Mouse (Mus musculus) skeletal muscle tissue, adult 2 months (tissue): ENCODE data around the gene Gm5767.
A peak's percentile ranks its signal among the peaks of the same experiment; 100 is the strongest.

Experiments used
- DNase-seq: peaks from one replicate; pipeline ENCODE4 v3.0.0-alpha.2; 2012; ENCODE audit warnings: low read depth, low spot score

Gm5767 gene

DNA sequence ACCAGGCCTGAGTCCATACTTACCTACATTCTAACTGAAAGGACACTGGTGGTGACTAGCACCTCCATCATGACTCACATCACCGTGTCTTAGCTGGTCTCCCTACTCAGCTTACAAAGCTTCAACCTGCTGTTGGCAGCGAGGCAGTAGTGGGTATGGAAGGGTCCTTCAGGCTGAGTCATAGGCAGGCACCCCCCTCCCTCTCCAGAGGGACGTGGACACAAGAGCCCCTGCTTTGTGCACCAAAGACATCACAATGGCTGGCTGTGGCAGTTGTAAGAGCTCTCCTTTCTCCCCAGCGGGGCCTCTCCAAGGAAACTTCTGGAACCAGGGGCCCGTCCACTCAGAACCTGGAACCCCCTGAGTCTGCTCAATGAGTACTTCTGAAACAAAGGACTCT, at the start of gene Gm5767:
Gm5767 (plus strand) TSS at position 301 of the 400 bp plus-strand sequence.
- no peak for DNase-seq

DNA sequence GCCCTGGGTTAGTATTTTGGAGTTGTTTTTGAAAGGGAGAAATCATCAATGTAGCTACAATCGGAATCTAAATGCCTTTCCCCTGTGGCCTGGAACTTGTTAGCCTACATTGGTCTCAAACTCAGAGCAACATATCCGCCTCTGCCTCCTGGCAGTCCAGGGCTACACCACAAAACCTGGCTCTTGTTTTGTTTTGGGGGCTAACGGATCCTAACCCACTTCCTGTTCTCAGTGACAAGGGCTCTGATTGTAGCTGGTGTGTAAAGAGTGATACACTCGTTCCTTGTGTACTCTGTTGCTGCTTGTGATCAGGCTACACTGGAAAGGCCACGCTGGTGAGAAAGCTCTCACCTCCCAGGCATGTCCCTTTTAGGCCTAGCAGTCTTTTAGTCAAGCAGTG, 49.1 kb upstream of the Gm5767 start:
- DNase-seq = no peak

- no peak for DNase-seq
These were observed 43.7 kb upstream of the Gm5767 start for GRCm38 (mm10) chr16:8636867-8637216.

GRCm38 (mm10) chr16:8637217-8638051, 43.1 kb upstream of the Gm5767 start, which contains the start of the genes Pmm2 and Tmem186:
Gene Pmm2, plus strand, starts transcription at chr16:8637674.
Gene Tmem186, minus strand, starts transcription at chr16:8637712.
- DNase-seq = peak; percentile 95

DNA sequence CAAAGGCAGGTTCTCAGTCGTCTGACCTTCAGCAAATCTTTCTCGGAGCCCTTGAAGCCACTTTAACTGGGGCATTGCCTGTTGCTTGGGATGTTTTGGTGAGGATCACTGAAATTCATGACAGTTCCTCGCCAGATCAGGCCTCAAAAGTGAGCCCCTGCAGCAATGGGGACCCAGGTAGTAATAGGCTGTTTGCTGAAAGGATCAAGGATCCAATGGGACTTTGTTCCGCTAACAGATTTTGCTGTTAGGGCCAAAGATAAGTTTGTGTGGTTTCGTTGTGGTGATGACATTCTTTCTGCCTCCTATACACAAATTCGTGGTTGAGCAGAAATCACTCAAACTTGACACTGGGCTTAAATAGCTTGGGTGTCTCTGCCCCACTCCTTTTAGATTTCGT, 42.4 kb upstream of the Gm5767 start:
- DNase-seq = no peak

- DNase-seq = no peak
These were observed 40.9 kb upstream of the Gm5767 start for GRCm38 (mm10) chr16:8639466-8640191.

DNA sequence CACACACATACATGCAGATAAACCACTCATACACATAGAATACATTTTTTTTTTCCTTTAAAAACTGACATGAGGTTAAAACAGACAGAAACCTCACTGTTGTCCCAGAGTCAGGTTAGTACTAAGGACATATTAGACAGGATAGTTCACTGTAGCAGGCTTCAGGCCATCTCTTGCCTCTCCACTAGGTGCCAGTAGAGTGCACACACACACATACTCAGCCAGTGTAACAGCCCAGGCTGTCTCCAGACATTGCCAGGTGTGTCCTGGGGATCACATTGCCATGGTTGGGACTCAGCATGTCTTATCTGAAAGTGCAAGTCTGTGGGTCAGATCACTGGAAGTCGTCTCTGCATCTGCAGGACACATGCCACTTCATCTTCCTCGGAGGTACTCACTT, 36.7 kb upstream of the Gm5767 start:
- peak; percentile 54 for DNase-seq

DNA sequence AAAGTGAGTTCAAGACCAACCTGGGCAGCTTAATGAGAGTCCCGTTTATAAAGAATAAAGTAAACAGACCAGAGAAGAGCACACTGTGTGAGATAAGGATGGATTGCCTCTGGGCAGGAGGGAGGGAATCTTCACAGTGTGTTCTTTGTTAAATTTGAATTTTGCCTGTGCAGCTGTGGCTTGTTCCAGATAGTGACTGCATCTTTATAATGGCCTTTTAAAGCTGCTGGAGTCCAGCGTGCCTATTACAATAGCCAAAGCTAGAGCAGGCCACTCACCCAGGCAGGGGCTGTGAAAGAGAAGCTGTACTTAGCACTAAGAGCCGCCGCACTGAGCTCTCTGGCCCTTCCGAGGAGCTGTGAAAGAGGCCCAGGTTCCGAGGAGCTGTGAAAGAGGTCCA, 35.0 kb upstream of the Gm5767 start:
- no peak for DNase-seq

GRCm38 (mm10) chr16:8650007-8650406, 30.6 kb upstream of the Gm5767 start:
- DNase-seq = peak; percentile 64

DNA sequence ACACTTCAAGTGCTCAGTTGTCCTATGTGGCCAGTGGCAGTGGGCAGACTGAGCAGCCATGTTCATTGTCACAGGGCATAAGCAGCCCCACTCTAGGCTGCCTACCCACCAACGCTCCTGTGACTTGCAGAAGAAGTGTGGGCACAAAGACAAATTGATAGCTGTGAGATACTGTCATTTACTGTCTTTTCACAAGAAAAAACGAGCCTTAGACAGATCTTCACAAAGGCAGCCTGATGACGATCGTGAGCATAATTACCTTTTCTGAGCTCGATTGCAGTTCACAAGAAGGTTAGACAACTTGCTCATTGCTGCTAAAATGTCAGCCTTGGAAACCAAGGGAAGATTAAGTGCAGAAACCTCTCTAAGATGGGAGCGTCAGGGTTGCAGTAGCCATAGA, 25.5 kb upstream of the Gm5767 start:
- DNase-seq = no peak

DNA sequence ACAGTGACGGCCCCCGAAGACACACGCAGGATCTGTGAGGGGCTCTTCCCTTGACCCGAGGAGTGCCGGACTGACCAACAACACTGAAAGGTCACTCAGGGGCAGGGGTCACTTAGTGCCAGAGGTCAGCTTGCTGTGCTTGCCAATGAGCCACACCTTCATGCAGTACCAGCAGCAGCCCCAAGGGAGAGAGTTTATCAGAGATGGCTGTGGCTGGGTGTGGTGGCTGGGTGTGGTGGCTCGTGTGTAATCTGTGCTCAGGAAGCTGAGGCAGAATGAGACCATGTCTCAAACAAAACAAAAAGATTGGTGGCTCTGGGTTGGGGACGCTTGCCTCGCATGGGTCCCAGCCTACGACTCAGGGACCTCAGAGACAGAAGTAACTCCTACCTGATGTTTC, 25.0 kb upstream of the Gm5767 start:
- no peak for DNase-seq

DNA sequence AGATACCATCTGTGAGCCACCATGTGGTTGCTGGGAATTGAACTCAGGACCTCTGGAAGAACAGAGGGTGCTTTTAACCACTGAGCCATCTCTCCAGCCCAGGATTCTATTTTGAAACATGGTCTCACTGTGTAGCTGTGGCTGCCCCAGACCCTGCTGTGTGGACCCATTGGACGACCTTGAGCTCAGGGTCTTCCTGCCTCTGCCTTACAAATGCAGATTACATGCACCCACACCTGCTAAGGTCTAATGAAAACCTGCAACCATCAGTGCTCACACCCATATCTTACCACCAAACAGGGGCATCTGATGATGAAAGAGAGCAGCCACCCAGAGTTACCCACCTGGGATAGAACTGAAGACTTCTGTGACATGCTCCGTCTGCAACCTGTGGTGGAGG, 24.3 kb upstream of the Gm5767 start:
- DNase-seq = no peak

GRCm38 (mm10) chr16:8658349-8658748, 22.2 kb upstream of the Gm5767 start:
- DNase-seq = no peak

GRCm38 (mm10) chr16:8658764-8659163, 21.8 kb upstream of the Gm5767 start:
- no peak for DNase-seq

DNA sequence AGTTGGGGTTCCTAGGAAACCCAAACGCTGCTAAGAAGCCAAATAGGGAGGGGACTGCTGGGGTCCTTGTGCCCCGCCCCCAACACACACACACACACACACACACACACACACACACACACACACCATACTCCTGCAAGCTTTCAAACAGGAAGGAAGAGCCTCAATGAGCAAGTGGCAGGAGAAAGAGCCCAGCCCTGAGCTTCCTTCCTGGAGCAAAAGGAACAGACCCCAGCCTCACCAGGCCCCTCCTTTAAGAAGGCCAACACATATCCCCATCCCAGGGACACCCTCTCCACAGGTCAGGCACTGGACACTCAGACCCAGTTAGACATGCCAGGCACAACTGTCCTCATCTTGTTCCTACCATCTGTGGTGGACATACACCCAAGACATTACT, 17.5 kb upstream of the Gm5767 start:
- no peak for DNase-seq

DNA sequence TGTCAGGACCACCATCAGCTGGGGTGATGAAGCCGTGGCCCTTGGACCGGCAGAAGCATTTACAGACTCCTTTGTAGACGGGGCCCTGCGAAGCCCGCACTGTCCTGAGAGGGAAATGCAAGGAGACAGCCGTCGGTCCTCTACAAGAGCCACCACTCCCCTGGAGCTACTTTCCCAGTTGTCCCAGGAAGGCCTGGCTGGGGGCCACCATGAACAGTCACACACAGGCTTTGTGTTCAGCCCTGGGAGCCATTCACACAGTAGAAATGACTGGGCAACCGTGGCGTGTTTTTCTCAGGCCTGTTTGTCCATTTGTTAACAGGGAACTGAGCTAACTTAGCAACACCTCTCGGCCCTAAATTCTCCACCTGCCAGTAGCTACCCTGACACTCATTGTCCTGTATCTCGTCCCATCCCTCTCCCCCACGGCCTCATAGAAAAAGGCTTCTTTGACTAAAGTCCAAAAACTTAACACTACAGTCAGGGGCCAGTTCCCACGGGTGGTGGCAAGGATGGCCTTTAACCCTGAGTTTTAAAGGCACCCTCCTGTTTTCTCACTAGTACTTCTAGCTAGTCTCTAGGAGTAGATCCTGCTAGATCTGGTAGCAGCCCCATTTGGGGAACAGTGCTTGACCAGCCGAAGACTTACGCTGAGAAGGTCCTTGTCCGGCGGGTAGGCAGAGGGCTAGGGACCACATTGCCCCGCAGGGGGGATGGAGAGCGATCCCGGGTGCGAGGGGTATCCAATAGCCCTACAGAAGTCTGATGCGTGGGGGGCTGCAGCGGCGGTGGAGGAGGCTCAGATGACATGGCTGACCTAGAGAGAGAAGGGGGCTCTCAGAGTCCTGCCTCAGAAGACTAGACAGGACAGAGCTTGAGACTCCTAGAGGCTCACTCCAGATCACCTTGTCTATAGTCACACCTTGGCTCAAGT, 16.7 kb upstream of the Gm5767 start:
- DNase-seq = no peak

DNA sequence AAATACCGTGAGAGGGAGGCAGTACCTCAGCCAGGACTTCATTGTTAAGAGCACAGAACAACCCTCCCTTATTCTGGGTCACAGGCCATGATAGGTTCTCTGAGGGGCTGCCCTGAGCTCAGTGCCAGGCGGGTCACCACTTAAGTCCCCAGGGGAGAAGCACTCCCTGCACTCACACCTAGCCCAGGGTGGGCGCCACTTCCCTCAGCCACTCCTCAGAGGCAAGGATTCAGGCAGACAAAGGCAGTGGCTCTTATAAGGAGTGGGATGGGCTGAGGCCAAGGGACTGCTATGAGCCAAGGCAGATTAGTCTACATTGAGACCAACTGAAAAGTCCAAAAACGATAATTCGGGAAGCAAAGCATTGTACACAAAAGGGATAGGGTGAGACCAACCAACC, 15.2 kb upstream of the Gm5767 start:
- DNase-seq = no peak

GRCm38 (mm10) chr16:8666452-8666851, 14.1 kb upstream of the Gm5767 start:
- peak; percentile 68 for DNase-seq

DNA sequence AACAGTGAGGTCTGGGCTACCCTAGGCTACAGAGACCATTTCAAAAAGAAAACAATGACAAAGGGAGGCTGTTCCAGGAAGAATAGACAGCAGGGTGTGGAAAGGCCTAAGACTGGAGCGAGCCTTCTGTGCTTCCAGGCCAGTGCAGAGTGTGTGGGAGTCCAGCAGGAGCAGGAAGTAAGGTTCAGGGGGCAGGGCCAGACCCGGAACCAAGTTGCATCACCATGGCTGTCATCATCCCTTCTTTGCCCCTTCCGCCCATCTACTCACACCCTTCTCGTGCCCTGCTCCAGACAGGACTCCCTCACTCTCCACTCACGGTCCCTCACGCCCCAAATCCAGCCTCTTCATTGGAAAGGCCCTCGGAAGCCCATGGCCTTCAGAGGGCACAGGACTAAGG, 13.3 kb upstream of the Gm5767 start:
- no peak for DNase-seq

GRCm38 (mm10) chr16:8667814-8668213, 12.8 kb upstream of the Gm5767 start:
- no peak for DNase-seq

- DNase-seq = no peak
These were observed 12.2 kb upstream of the Gm5767 start for GRCm38 (mm10) chr16:8668386-8668785.

DNA sequence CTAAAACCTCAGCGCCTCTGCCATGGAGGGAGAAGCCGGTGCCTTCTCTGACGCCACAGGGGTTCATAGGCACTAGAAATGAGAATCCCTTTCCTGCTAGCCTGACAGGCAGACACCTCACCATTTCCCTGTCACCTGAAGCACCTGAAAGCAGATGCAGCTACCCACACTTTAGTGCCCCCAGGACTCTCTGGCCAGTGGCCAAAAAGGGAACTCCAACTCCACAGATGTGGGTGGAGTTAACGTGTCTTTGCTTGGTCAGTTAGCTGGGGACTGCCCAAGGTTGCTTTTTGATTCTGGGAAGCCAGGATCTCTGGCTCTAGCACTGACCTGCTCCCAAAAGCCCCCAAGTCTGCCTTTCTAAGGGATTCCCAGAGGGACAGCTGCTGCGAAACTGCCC, 11.1 kb upstream of the Gm5767 start:
- DNase-seq = no peak
